Mouse (Mus musculus): Measurements from ENCODE around the gene Fam129b. TPM values are rescaled to one million over a fixed set of nuclear protein-coding genes. Genes with fewer than 3 reads are reported as not detected.
A peak's percentile ranks its signal among the peaks of the same experiment; 100 is the strongest.

Gene Fam129b
- polyA plus RNA-seq, 1 experiment from 2014 or later = 31.7 TPM

DNA sequence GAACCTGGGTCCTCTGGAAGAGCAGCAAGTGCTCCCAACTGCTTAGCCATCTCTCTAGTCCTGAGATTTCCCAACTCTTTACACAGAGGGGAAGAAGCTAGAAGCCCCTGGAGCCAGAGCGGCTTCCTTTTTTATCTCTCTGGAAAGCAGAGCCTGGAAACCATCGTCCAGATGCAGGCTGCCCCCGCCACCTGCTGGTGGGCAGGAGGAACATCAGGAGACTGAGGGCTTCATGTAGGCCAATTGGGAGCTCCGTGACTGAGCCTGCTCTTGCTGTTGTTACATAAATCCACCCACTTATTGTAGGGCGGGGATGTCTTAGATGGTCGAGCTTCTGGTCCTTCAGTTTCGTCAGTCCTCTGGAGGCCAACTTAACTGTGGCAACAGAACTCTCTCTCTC is 18.3 kb upstream of the Fam129b start:
- Histone ChIP-seq H3K9ac (ENCODE audit: low read depth, low read length) (no peak overlapping the region), H3K4me3 (ENCODE audit: low read length) (no peak overlapping the region), H3K9me3 (ENCODE audit: control insufficient read depth, low read length) (no peaks in the 10 kb centered on the region), H3K4me1 (ENCODE audit: control insufficient read depth, insufficient read depth, low read depth, low read length) (no peaks in the 10 kb centered on the region; the same call in 1 of the 2 replicates), H3K27me3 (replicated peaks; ENCODE audit: control insufficient read depth, insufficient read depth, low read length) (no peaks in the 10 kb centered on the region), H3K27ac (ENCODE audit: low read depth, low read length) (no peak overlapping the region), H3K4me2 (ENCODE audit: low read length) (no peak overlapping the region), H3K36me3 (ENCODE audit: control insufficient read depth, insufficient read depth, low read length) (no peaks in the 10 kb centered on the region)
- 0% methylated on average over 7 of the region's 7 CpGs for WGBS
- ATAC-seq = peak; percentile 76

GRCm38 (mm10) chr2:32859010-32859621 is 16.8 kb upstream of the Fam129b start:
- WGBS = 42% methylated on average over 10 of the region's 10 CpGs
- no peak overlapping the region for H3K9ac ChIP-seq (ENCODE audit: low read depth, low read length)

DNA sequence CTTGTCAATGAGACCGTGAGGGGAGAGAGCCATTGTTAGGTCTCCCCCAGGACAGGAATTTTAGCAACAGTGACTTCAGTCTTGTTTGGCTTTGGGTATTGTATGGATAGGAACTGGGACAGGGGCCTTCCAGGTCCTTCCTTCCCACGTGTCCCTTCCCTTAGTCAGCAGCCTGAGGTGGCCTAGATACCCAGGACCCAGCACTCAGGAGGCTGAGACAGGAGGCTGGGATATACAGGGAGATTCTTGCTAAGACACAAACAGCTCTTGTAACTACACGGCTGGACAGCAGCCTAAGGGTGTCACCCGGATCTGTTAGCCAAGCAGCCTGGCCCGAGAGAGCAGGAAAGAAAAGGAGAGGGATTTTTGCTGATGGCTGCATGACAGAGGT is 16.3 kb upstream of the Fam129b start:
- Histone ChIP-seq H3K4me1 (ENCODE audit: control insufficient read depth, insufficient read depth, low read depth, low read length) (no peaks in the 10 kb centered on the region; the same call in 1 of the 2 replicates), H3K27ac (ENCODE audit: low read depth, low read length) (no peak overlapping the region), H3K4me2 (ENCODE audit: low read length) (no peak overlapping the region), H3K9ac (ENCODE audit: low read depth, low read length) (no peak overlapping the region), H3K36me3 (ENCODE audit: control insufficient read depth, insufficient read depth, low read length) (no peaks in the 10 kb centered on the region), H3K27me3 (replicated peaks; ENCODE audit: control insufficient read depth, insufficient read depth, low read length) (no peaks in the 10 kb centered on the region), H3K4me3 (ENCODE audit: low read length) (no peak overlapping the region), H3K9me3 (ENCODE audit: control insufficient read depth, low read length) (no peaks in the 10 kb centered on the region)
- WGBS = 76% methylated on average over 5 of the region's 5 CpGs
- no peak for ATAC-seq

More at GRCm38 (mm10) chr2:32859010-32859621, 16.8 kb upstream of the Fam129b start:
- Histone ChIP-seq H3K27me3 (replicated peaks; ENCODE audit: control insufficient read depth, insufficient read depth, low read length) (no peaks in the 10 kb centered on the region), H3K27ac (ENCODE audit: low read depth, low read length) (no peak overlapping the region), H3K4me2 (ENCODE audit: low read length) (no peak overlapping the region), H3K36me3 (ENCODE audit: control insufficient read depth, insufficient read depth, low read length) (no peaks in the 10 kb centered on the region), H3K4me1 (ENCODE audit: control insufficient read depth, insufficient read depth, low read depth, low read length) (no peaks in the 10 kb centered on the region; the same call in 1 of the 2 replicates), H3K4me3 (ENCODE audit: low read length) (no peak overlapping the region), H3K9me3 (ENCODE audit: control insufficient read depth, low read length) (no peaks in the 10 kb centered on the region)
- peak; percentile 26 for ATAC-seq

DNA sequence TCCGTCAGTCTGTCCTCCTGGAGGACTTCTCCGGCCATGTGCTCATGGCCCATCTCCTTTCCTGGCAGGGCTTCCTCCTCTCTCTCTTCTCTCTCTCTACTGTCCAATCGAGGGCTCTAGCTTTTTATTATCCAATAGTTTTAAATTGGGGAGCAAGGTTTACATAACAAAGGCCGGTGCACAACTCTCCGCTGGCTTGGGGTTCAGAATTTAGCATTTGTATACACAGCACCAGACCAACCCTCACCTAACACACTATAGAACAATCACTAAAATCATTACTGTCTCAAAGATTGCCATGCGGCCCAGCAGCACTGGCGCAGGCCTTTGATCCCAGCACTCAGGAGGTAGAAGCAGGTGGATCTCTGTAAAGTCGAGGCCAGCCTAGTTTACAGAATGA is 15.1 kb upstream of the Fam129b start:
- Histone ChIP-seq H3K27ac (ENCODE audit: low read depth, low read length) (no peak overlapping the region), H3K36me3 (ENCODE audit: control insufficient read depth, insufficient read depth, low read length) (no peaks in the 10 kb centered on the region), H3K4me1 (ENCODE audit: control insufficient read depth, insufficient read depth, low read depth, low read length) (no peaks in the 10 kb centered on the region; the same call in 1 of the 2 replicates), H3K4me2 (ENCODE audit: low read length) (no peak overlapping the region), H3K9me3 (ENCODE audit: control insufficient read depth, low read length) (no peaks in the 10 kb centered on the region), H3K9ac (ENCODE audit: low read depth, low read length) (no peak overlapping the region), H3K27me3 (replicated peaks; ENCODE audit: control insufficient read depth, insufficient read depth, low read length) (no peaks in the 10 kb centered on the region), H3K4me3 (ENCODE audit: low read length) (no peak overlapping the region)
- 82% methylated on average over 8 of the region's 8 CpGs for WGBS
- no peak for ATAC-seq

- no peak for ATAC-seq
- Histone ChIP-seq H3K4me1 (ENCODE audit: control insufficient read depth, insufficient read depth, low read depth, low read length) (no peaks in the 10 kb centered on the region), H3K9ac (ENCODE audit: low read depth, low read length) (no peak overlapping the region), H3K36me3 (ENCODE audit: control insufficient read depth, insufficient read depth, low read length) (no peaks in the 10 kb centered on the region), H3K4me3 (ENCODE audit: low read length) (no peak overlapping the region), H3K27ac (ENCODE audit: low read depth, low read length) (no peak overlapping the region), H3K9me3 (ENCODE audit: control insufficient read depth, low read length) (no peaks in the 10 kb centered on the region), H3K27me3 (replicated peaks; ENCODE audit: control insufficient read depth, insufficient read depth, low read length) (no peaks in the 10 kb centered on the region), H3K4me2 (ENCODE audit: low read length) (no peak overlapping the region)
- WGBS = over 99% methylated on average over 3 of the region's 3 CpGs
Measured at GRCm38 (mm10) chr2:32863317-32863716, 12.6 kb upstream of the Fam129b start.

DNA sequence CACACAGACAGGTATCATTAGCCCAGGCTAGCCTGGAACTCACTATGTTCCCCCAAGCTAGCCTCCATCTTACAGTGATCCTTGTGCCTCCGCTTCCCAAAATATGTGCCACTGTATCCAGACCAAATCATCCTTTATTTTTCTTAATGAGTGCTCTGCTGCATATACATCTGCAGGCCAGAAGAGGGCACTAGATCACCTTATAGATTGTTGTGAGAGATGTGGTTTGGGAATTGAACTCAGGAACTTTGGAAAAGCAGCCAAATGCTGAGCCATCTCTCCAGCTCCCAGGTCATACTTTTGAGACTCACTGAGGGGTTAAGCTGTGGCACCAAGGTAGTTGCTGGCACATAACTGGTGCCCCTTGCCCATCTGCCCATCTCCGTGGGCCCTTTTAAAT is 11.2 kb upstream of the Fam129b start:
- no peaks in the 10 kb centered on the region for H3K9me3 ChIP-seq (ENCODE audit: control insufficient read depth, low read length)
- no peaks in the 10 kb centered on the region for H3K36me3 ChIP-seq (ENCODE audit: control insufficient read depth, insufficient read depth, low read length)
- no peak overlapping the region for H3K27ac ChIP-seq (ENCODE audit: low read depth, low read length)
- WGBS = 61% methylated on average over 2 of the region's 2 CpGs
- H3K4me3 ChIP-seq (ENCODE audit: low read length) = no peak overlapping the region
- ATAC-seq = no peak
- no peak overlapping the region for H3K4me2 ChIP-seq (ENCODE audit: low read length)
- H3K27me3 ChIP-seq (replicated peaks; ENCODE audit: control insufficient read depth, insufficient read depth, low read length) = no peaks in the 10 kb centered on the region
- H3K9ac ChIP-seq (ENCODE audit: low read depth, low read length) = no peak overlapping the region
- no peaks in the 10 kb centered on the region for H3K4me1 ChIP-seq (ENCODE audit: control insufficient read depth, insufficient read depth, low read depth, low read length)

DNA sequence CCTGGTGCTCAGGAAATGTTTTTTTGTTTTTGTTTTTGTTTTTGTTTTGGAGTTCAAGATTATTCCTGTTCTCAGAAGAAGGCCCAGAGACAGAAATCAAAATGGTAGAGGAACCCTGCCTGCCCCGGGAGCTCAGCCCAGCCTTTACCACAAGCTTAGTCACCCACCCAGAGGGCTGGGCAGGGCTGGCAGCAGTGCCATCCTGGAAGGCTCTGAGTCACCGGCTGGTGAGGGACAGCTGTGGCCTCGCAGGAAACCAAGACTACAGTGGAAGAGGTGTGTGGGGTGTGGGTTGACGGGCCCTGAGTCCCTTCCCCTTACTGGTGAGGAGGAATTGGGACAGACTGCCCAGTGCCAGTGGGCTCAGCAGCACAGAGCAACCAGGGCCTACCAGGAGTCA is 8.6 kb upstream of the Fam129b start:
- no peak for ATAC-seq
- no peak overlapping the region for H3K27ac ChIP-seq (ENCODE audit: low read depth, low read length)
- no peak overlapping the region for H3K4me2 ChIP-seq (ENCODE audit: low read length)
- no peaks in the 10 kb centered on the region for H3K36me3 ChIP-seq (ENCODE audit: control insufficient read depth, insufficient read depth, low read length)
- no peak overlapping the region; the same call in 1 of the 2 replicates for H3K9ac ChIP-seq (ENCODE audit: low read depth, low read length)
- H3K4me3 ChIP-seq (ENCODE audit: low read length) = no peak overlapping the region
- no peaks in the 10 kb centered on the region for H3K9me3 ChIP-seq (ENCODE audit: control insufficient read depth, low read length)
- H3K27me3 ChIP-seq (replicated peaks; ENCODE audit: control insufficient read depth, insufficient read depth, low read length) = no peaks in the 10 kb centered on the region
- 77% methylated on average over 4 of the region's 4 CpGs for WGBS
- no peaks in the 10 kb centered on the region for H3K4me1 ChIP-seq (ENCODE audit: control insufficient read depth, insufficient read depth, low read depth, low read length)

GRCm38 (mm10) chr2:32869721-32870274 is 6.1 kb upstream of the Fam129b start:
- Histone ChIP-seq H3K4me1 (ENCODE audit: control insufficient read depth, insufficient read depth, low read depth, low read length) (peaks cover 10% of the 10 kb centered on the region), H3K4me2 (ENCODE audit: low read length) (no peak overlapping the region), H3K36me3 (ENCODE audit: control insufficient read depth, insufficient read depth, low read length) (no peaks in the 10 kb centered on the region), H3K9me3 (ENCODE audit: control insufficient read depth, low read length) (no peaks in the 10 kb centered on the region), H3K27ac (ENCODE audit: low read depth, low read length) (no peak overlapping the region), H3K4me3 (ENCODE audit: low read length) (no peak overlapping the region), H3K27me3 (replicated peaks; ENCODE audit: control insufficient read depth, insufficient read depth, low read length) (no peaks in the 10 kb centered on the region), H3K9ac (ENCODE audit: low read depth, low read length) (no peak overlapping the region)
- 66% methylated on average over 6 of the region's 6 CpGs for WGBS
- no peak for ATAC-seq

DNA sequence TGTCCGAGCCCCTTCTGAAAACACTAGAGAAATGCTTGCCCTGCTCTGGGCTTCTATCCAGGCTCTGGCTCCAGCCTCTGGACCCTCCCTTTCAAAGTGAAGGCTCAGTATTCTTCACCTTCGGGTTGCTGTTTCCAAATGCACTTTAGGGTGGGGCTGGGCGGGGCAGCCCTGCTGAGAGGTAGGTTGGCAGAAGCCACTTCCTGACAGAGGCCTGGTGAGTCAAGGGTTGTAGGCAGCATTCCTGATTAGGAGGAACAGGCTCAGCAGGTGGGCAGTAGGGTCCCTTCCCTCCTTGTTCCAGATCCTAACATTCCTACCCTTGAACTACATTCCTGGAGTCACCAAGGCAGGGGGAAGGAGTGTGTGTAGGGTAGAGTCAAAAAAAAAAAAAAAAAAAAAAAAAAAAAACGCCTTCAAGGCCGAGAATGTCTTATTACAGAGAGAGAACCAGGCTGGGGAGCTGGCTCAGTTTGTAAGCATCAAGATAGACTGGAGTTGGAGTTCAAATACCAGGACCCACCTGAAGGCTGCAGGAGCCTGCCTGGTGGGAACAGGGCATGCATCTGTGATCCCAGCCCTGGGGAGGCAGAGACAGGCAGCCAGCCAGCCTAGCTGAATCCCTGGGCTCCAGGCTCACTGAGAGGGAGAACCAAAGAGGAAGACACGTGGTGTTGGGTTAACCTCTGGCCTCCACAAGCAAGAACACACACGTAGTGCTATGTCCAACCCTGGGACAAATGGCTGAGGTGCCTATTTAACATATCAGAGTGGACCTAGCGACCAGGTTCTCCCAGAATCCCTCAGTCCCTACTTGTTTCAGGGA is 5.4 kb upstream of the Fam129b start:
- ATAC-seq = no peak
- H3K9me3 ChIP-seq (ENCODE audit: control insufficient read depth, low read length) = no peaks in the 10 kb centered on the region
- no peak overlapping the region for H3K9ac ChIP-seq (ENCODE audit: low read depth, low read length)
- H3K27ac ChIP-seq (ENCODE audit: low read depth, low read length) = no peak overlapping the region
- no peaks in the 10 kb centered on the region for H3K27me3 ChIP-seq (replicated peaks; ENCODE audit: control insufficient read depth, insufficient read depth, low read length)
- 53% methylated on average over 8 of the region's 8 CpGs for WGBS
- no peak overlapping the region for H3K4me3 ChIP-seq (ENCODE audit: low read length)
- H3K36me3 ChIP-seq (ENCODE audit: control insufficient read depth, insufficient read depth, low read length) = no peaks in the 10 kb centered on the region
- H3K4me2 ChIP-seq (ENCODE audit: low read length) = no peak overlapping the region
- peaks cover 15% of the 10 kb centered on the region for H3K4me1 ChIP-seq (ENCODE audit: control insufficient read depth, insufficient read depth, low read depth, low read length)

All from hindbrain, embryonic 16.5 days (tissue).